Mouse (Mus musculus) embryo, embryonic 10 days (tissue): ENCODE data around the gene Ccdc80.
A peak's percentile ranks its signal among the peaks of the same experiment; 100 is the strongest.

Source experiments
- DNase-seq: peaks from one replicate; pipeline ENCODE4 v3.0.0-alpha.2; 2015; ENCODE audit warnings: low spot score

The Ccdc80 gene

DNA sequence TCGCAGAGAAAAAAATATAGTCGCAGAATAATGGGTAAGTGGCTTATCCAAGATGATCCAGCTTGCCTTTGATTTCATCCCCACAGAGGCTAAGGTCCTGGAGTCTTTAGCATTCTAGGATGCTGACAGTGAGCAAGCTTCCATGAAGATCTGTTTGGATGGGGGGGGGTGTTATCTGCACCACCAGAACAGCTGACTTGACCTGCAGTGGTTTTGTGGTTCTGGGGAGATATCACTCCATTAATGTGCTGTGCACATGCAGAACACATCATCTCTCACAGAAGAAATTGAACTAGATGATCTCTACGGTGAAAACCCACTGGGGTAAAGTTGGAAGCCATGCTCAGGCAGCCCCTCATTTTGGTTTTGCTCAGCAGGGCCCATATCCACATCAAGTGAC, 24.0 kb downstream of the Ccdc80 start:
- DNase-seq, result no peak

DNA sequence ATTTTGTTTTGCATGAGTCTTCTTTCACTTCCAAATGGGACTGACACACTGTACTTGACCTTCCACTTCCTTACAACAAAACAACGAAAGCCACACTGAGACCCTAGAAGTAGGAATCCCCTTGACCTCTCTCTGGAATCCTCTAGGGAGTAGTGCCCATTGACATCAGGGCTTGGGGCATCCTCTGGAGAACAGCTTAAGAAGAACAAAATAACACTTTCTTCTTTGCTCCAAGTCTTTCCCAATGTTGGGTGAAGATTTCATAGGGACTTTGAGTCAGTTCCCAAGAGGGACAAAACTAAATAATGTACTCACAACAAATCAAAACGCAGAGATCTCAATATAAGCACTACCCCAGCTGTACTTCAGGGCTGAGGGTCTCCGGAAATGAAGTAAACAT, 25.6 kb downstream of the Ccdc80 start:
- no peak for DNase-seq

DNA sequence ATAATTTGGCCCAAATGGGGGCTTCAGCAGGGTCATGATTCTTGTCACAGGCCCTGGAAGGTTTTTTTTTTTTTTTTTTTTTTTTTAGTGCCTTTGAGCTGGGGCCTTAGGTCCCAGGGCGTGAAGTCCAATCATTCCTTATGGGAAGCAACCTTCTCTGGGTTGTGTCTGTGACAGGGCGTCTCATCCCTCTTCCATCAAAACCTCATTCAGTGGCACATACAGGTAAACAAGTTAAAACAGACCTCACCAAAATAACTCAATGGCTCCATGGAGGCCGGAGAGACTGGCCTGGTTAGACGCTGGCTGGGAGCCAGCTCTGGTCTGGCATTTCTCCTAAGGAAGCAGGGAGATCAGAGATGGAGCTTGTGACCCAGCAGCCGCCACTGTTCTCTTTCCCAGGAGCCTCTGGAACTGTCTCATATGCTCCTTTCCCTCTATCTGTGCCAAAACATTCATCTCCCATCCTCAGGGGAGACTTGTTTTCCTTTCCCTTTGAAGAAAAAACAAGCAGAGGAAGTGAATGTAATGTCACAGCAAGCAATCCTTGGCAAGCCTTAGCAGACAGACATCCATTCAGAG, 27.7 kb downstream of the Ccdc80 start:
- DNase-seq, result no peak

DNA sequence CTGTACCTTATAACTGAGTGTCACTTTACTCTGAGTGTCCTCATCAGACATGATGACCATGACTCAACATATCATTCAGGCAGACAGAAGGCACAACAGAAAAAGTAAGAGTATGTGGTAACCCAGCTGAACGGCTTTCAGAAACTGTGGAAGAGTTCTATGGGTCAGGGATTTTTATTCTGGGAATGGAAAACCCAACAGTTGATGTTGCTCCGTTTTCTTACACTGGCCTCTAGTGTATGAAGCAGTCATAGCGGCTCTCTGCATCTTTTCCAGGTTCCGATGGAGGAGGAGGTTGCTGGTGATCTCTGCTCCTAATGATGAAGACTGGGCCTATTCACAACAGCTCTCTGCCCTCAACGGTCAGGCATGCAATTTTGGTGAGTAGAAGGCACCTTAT, 29.4 kb downstream of the Ccdc80 start:
- no peak for DNase-seq

DNA sequence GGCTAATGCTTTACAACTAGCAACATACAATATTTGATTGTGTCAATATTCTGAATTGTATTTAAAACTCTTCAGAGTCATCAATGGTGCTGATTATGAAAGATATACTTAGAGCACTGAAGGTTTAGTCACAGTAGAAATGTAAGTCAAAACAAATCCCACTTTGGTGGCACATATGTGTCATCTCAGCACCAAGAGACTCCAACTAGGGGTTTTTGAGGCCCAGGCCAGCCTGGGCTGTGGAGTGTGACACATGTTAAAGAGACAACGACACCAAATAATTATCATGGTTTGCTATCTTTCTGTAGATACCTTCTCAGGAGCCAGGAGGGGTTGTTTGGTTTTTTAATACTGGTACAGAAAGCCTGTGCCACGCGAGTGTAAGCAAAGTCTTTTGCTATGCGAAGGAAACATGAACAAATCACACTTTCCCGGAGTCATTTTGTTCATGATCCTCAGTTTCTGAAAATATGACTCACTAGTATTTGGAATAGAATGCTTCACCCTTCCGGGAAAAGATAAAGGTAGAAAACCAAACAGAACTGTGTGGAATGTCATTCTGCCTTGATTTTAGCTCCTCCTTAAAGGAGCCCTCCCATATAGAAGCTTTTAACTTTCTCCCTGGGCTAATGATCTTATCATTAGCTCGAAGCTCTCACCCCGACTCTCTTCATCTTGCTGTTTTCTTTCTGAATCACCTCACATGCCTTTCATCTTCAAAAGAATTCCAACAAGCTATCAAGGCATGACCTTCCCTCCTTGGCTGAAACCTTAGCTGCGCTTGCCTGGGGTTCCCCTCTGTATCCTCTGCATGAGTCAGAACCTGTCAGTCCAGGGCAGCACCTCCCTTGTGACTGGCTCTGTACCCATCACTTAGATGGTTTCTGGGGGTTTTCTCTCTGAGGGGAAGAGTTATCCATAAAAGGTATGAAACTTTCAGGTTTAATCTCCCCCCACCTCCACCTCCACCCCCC, 31.3 kb downstream of the Ccdc80 start:
- DNase-seq, result peak; percentile 26

DNA sequence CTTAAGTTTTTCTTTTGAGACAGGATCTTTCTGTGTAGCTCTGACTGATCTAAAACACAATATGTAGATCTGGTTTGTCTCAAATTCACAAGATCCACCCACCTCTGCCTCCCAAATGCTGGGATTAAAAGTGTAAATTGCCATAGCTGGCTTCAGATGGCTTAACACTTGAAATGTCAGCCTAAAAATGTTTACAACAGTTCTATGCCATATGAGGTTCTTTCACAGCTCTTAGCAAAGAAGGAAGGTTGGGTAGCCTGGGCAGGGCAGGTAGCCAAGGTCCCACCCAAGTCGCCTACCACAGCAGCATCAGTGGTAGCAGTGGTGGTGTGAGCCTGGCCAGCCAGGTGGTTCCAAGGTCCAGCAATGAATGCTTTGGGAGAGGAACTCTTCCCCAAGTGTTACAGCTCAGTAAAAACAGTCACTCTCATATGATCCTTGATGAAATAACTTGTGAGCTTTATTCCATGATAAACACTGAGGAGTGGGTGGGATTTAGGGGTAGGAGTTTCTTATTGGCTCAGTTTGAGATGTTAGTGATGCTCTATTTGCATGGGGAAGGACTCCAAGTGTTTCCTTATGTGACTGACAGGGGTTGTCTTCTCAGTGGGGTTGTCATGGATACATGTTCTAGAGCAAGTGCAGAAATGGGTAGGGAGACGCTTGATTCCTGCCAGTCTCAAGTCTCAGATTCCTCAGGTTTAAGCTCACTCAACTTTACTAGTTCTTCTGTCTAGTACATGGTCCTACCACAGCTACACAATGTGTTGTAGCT, 34.9 kb downstream of the Ccdc80 start:
- DNase-seq, result no peak

DNA sequence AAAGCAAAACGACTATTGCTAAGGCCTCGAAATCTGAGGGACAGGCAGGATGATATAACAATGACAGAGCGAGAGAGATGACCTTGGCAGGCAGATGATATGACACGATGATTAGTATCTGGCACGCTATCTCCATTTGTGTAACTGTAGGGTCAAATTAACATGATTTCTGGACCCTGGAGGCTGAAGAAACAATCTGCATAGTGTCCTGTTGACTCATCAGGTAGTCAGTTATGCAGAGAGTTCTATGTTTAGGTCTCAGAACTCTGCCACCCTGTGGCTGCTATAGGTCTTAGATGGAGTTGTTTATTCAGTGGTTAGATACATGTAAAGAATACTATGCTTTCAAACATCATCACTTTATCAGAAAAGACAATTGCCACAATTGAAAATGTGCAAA, 48.5 kb downstream of the Ccdc80 start:
- DNase-seq, result no peak

DNA sequence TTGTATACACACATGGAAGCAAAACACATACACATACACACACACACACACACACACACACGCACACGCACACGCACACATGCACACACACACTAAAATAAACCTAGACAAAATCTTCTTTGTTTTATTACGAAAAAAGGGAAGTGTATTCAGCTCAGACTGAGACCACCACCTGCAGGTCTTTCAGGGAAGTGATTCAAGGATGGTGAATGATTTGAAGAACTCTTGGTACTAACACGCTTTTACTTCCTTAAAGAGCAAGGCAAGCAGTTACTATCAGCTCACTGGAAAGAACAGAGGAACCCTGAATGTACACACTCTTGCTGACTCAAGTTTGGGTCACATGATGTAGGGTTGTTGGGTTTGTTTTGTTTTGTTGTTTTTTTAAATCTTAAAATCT, 49.4 kb downstream of the Ccdc80 start:
- DNase-seq, result no peak

DNA sequence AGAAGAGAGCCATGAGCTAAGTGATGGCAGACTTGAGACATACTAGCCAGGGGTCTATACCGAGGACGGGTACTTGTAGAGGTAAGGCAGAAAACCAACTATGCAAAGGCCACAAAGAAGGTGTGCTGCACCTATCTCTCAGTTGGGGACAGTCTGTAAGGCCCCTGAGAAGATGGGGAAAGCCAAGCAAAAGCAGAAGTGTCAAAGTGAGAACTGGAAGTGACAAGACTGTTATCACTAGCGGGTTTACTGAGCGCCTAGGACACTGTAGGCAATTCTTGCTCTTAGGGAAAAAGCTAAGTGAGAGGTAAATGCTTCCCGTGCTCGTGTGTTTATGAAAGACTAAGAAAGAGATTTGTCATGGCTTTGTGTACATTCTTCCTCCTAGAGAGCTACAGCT, 51.9 kb downstream of the Ccdc80 start:
- no peak for DNase-seq

DNA sequence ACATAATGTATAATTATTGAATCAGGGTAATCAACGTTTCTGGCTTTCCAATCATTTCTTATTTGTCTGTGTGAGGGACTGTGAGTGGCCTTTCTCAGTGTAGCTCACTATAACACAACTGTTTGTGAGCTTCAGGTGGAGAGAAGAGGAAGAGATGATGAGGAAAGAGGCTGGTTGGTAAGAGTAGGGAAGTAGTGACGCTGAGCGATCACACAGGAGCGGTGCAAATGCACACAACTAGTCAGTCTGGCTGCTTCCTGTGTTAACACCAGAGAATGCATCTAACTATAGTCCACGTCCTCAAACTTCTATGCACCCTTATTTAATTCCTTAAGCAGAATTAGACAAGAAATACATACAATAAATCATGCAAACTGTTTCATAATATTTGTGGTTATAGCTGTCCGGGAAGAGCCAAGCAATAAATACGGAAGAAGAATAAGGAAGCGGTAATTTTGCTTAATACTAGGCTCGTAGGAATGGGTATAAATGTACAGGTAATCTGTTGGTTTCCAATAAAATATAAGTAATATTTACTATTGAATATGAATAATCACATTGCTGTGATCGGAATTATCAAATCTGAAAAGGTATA, 55.4 kb downstream of the Ccdc80 start:
- no peak for DNase-seq

DNA sequence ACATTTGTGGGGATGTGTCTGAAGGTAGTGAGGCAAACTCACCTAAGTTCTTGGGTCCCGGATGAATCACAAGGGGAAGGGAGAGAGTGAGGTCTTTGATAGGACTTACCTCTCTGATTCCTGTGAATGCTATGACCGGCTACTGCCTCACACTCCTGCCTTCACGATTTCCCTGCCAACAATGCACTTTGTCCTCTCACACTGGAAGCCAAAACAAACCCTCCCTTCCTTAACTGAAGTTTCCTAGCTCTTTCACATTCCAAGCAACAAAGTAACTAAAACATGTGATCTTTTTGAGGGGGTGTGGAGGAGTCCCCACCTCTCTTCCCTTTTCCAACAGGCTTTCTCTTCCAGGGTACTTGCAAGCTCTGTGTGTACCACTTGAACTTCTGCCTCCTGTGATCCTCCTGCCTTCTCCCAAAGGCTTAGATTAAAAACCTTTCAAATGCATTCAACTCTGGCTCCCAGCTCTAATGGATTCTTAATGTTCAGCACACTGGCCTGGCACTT, 61.6 kb downstream of the Ccdc80 start:
- no peak for DNase-seq

DNA sequence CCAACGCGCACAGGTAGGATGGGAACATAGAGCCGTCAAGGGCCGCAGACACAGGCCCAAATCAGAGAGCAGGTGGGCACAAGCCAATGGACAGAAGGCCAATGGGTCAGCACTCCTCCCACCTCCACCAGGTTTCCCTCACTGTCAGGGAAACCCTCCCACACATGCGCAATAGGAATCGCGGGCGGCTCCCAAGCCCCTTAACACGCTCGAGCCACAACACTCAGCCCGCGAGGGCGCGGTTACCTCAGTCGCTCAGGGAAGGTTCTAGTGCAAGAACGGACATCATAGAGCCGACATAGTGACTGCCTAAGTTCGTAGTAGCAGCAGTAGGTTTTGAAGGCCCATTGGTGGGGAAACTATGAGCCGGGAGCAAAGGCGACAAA, 64.9 kb downstream of the Ccdc80 start:
- peak; percentile 83 for DNase-seq

DNA sequence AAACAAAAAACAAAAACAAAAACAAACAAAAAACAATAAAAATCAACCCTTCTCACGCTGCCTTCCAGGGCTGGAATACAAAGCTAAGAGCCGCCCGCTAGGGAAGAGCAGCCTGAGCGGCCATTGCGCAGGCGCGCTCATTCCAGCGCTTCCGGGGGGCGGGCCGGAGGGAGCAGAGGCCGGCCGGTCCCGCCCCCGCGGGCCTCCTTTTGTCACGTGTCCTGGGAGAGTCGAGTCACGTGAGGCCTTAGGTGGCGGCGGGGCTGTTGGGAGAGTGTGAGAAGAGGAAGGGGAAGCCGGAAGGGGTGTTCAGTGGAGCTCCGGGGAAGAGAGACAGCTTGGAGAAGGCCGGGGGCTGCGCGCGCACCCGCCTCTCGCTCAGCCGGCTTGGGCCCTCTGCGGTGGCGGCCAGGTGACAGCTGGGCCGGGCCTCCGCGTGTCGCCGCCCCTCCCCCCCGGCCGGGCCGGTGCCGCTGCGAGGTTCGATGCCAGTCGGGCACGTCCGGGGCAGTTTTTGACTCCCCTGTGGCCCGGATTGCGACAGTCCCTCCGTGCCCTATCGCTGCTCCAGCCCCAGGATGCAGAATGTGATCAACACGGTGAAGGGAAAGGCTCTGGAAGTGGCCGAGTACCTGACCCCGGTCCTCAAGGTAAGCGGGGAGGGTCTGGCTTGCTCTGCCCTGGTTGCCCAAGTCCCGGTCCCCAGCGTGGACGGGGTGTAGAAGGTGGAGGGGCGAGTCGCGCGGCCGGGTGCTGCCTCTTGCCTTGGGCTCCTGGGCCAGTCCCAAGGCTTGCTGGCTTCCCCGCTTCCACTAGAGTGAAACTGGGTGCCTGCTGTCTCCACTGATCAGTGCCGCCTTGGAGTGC, 65.6 kb downstream of the Ccdc80 start, which contains the start of the genes Slc35a5 and Atg3:
Gene Slc35a5, minus strand, starts transcription at position 185 of the 867 bp plus-strand sequence.
Gene Atg3, plus strand, starts transcription at position 264 of the 867 bp plus-strand sequence.
- peak; percentile 97 for DNase-seq

DNA sequence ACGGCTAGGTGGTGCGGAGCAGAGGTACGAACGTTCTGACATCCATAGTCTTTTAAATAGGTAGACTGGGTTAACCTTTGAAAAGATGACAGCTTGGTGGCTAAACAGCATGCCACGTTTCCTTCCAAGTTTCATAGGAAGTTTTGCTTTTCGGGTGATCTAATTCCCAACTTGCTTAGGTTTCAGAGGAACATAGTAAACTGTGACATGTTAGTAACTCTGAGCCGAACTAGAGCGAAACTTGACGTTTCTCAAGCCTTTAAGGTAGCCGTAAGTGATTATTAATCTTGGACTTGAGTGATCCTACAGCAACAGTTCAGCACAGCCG, 66.2 kb downstream of the Ccdc80 start:
- no peak for DNase-seq
